Mouse (Mus musculus): ENCODE measurements around the gene Gm35315. TPM values are rescaled to one million over a fixed set of nuclear protein-coding genes. Genes with fewer than 3 reads are reported as not detected.

The Gm35315 gene
- total and polyA plus RNA-seq, 3 experiments, result 2.3 to 3.7 (median 3.3) TPM

- peak overlapping the region; percentile 85 for H3K9ac ChIP-seq (ENCODE audit: insufficient read depth, low read depth)
- TF ChIP-seq NRF1 (IDR thresholded peaks at IDR 0.05; ENCODE audit: low read depth, low read length), result peak; percentile 76
- no peak for TF ChIP-seq PAX5 (IDR thresholded peaks at IDR 0.05; ENCODE audit: low read length)
- H3K36me3 ChIP-seq (replicated peaks in 1 of 2; ENCODE audit: control insufficient read depth in 1 of 2, insufficient read depth in 1 of 2, low read length in 1 of 2), result peaks cover 47 to 53% of the 10 kb centered on the region in 2 experiments
- H3K27ac ChIP-seq (ENCODE audit: insufficient read depth, low read depth), result peak overlapping the region; percentile 90
- peaks cover 16 to 29% of the 10 kb centered on the region in 2 experiments for H3K4me1 ChIP-seq (ENCODE audit: control insufficient read depth in 1 of 2, insufficient read depth in 2 of 2)
- in situ Hi-C loops (cut with MboI; ENCODE audit: low pct_ligation_motif_present, low pct_unique_long_range_greater_than_20kb, low sequenced_read_pairs) (no loop called here), dilution Hi-C loops (cut with MboI; ENCODE audit: extremely low pct_ligation_motif_present, extremely low pct_unique_long_range_greater_than_20kb, low sequenced_read_pairs) (no loop called here)
- H3K9me3 ChIP-seq (replicated peaks; ENCODE audit: low read length), result peaks cover 6% of the 10 kb centered on the region
- no peak for DNase-seq (ENCODE audit: extremely low read depth)
- H3K79me2 ChIP-seq (replicated peaks; ENCODE audit: control insufficient read depth, extremely low read depth, insufficient read depth, poor library complexity, severe bottlenecking), result peaks cover 18% of the 10 kb centered on the region; the same call in 1 of the 2 replicates
- peak overlapping the region; percentile 54 for H3K4me2 ChIP-seq (ENCODE audit: insufficient read depth, low read depth, poor library complexity, severe bottlenecking)
- H3K27me3 ChIP-seq (replicated peaks), result no peaks in the 10 kb centered on the region
- H3K4me3 ChIP-seq (replicated peaks in 1 of 3; ENCODE audit: low read depth in 2 of 3, low read length in 2 of 3, poor library complexity in 1 of 3), result peak overlapping the region; percentile 83 to 92 (median 85)
Measured at GRCm38 (mm10) chr5:110106901-110107564, 12.8 kb upstream of the Gm35315 start.

GRCm38 (mm10) chr5:110106140-110106871 is 12.1 kb upstream of the Gm35315 start:
- Histone ChIP-seq H3K36me3 (replicated peaks in 1 of 2; ENCODE audit: control insufficient read depth in 1 of 2, insufficient read depth in 1 of 2, low read length in 1 of 2) (peaks cover 48 to 54% of the 10 kb centered on the region in 2 experiments), H3K27ac (ENCODE audit: insufficient read depth, low read depth) (no peak overlapping the region), H3K4me3 (replicated peaks in 1 of 3; ENCODE audit: low read depth in 2 of 3, low read length in 2 of 3, poor library complexity in 1 of 3) (peak overlapping the region in 2 of 3 experiments; percentile 83 to 92), H3K9ac (ENCODE audit: insufficient read depth, low read depth) (no peak overlapping the region), H3K9me3 (replicated peaks; ENCODE audit: low read length) (peaks cover 10% of the 10 kb centered on the region), H3K27me3 (replicated peaks) (no peaks in the 10 kb centered on the region), H3K4me1 (ENCODE audit: control insufficient read depth in 1 of 2, insufficient read depth in 2 of 2) (peaks cover 19 to 29% of the 10 kb centered on the region in 2 experiments), H3K4me2 (ENCODE audit: insufficient read depth, low read depth, poor library complexity, severe bottlenecking) (peak overlapping the region; percentile 54; the same call in 1 of the 2 replicates), H3K79me2 (replicated peaks; ENCODE audit: control insufficient read depth, extremely low read depth, insufficient read depth, poor library complexity, severe bottlenecking) (peaks cover 18% of the 10 kb centered on the region; the same call in 1 of the 2 replicates)
- TF ChIP-seq HCFC1 (IDR thresholded peaks at IDR 0.05; ENCODE audit: low read depth, low read length), result no peak
- TF ChIP-seq MYC (IDR thresholded peaks at IDR 0.05; ENCODE audit: low read depth, low read length), result no peak
- no peak for TF ChIP-seq MAFK (IDR thresholded peaks at IDR 0.05; ENCODE audit: insufficient replicate concordance, low read length)
- TF ChIP-seq CHD2 (IDR thresholded peaks at IDR 0.05; ENCODE audit: low read length), result no peak
- TF ChIP-seq ETS1 (conservative IDR thresholded peaks at IDR 0.05; ENCODE audit: low read depth, low read length), result no peak
- TF ChIP-seq SIN3A (IDR thresholded peaks at IDR 0.05; ENCODE audit: low read length), result no peak
- no peak for TF ChIP-seq KAT2A (IDR thresholded peaks at IDR 0.05; ENCODE audit: insufficient replicate concordance, low read length)
- TF ChIP-seq GABPA (IDR thresholded peaks at IDR 0.05; ENCODE audit: insufficient replicate concordance, low read depth, low read length), result no peak
- DNase-seq (ENCODE audit: extremely low read depth), result no peak
- in situ Hi-C loops (cut with MboI; ENCODE audit: low pct_ligation_motif_present, low pct_unique_long_range_greater_than_20kb, low sequenced_read_pairs) (no loop called here), dilution Hi-C loops (cut with MboI; ENCODE audit: extremely low pct_ligation_motif_present, extremely low pct_unique_long_range_greater_than_20kb, low sequenced_read_pairs) (no loop called here)
